Mouse (Mus musculus) thymus, adult 2 months (tissue): Measurements from ENCODE around the gene Gcgr.

ENCODE experiments used
- CTCF ChIP-seq: fragments of 200-500 bp; IDR thresholded peaks from 2 replicates; pipeline ENCODE4 v1.5.1; 2012; ENCODE audit warnings: mild to moderate bottlenecking, control low read depth, low read length, moderate library complexity, borderline replicate concordance; ENCODE audit not compliant: control insufficient read depth, poor library complexity, insufficient read depth; ENCODE audit errors: extremely low read depth
- POLR2A ChIP-seq: fragments of 200-500 bp; IDR thresholded peaks from 2 replicates; pipeline ENCODE4 v1.6.1; 2012; ENCODE audit warnings: mild to moderate bottlenecking, low read length, control low read depth, moderate library complexity; ENCODE audit not compliant: control insufficient read depth, poor library complexity, insufficient read depth; ENCODE audit errors: extremely low read depth

DNA sequence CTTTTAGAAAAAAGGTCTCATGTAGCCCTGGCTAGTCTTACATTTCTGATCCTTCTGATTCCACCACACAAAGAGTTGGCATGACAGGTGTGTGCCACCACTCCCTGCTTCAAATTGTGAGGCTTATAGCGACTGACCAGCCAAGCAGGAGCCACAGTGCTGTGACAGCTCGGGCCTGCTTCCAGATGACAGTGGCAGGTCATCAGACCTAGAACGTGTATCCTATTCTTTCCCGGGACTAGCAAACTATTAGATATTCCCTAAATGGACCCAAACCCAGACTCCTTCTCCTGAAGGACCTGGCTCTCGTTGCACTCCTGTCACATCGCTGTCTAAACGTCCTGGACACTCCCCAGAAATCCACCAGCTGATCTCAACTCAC is 18.3 kb downstream of the Gcgr start:
- TF ChIP-seq CTCF (no peak), POLR2A (no peak)
